Mouse (Mus musculus) midbrain, embryonic 10.5 days (tissue): ENCODE measurements around the gene Arfrp1. TPM values are rescaled to one million over a fixed set of nuclear protein-coding genes. Genes with fewer than 3 reads are reported as not detected.

Source experiments
- DNase-seq: peaks from one replicate; pipeline ENCODE4 v3.0.0-alpha.2; 2017; ENCODE audit warnings: low spot score
- H3K27ac ChIP-seq: fragments of 300-500 bp; sonication (generic); replicated peaks from 2 replicates; pipeline ENCODE4 v1.5.1; 2016; ENCODE audit warnings: mild to moderate bottlenecking
- H3K27me3 ChIP-seq: fragments of 300-500 bp; sonication (generic); 2 replicates; pipeline ENCODE4 v1.6.1; 2016; ENCODE audit warnings: low read depth, mild to moderate bottlenecking; ENCODE audit not compliant: poor library complexity, severe bottlenecking
- H3K36me3 ChIP-seq: fragments of 300-500 bp; sonication (generic); 2 replicates; pipeline ENCODE4 v1.6.1; 2016; ENCODE audit warnings: mild to moderate bottlenecking, moderate library complexity
- H3K4me1 ChIP-seq: fragments of 300-500 bp; sonication (generic); 2 replicates; pipeline ENCODE4 v1.6.1; 2016
- H3K4me3 ChIP-seq: fragments of 300-500 bp; sonication (generic); 2 replicates; pipeline ENCODE4 v1.5.1; 2016; ENCODE audit warnings: mild to moderate bottlenecking, moderate library complexity
- H3K9me3 ChIP-seq: fragments of 300-500 bp; sonication (generic); replicated peaks from 2 replicates; pipeline ENCODE4 v1.6.1; 2016; ENCODE audit warnings: mild to moderate bottlenecking
- WGBS: fragments of 180-500 bp; shearing (Covaris S2); methylation state at CpG from one replicate; pipeline ENCODE4 v1.1.7; 2016; 5-methylcytosine and 5-hydroxymethylcytosine counted together
- polyA plus RNA-seq: library from polyadenylated mRNA; unstranded; fragments of >200 nt; fragmentation: Nextera tagmentation; extraction: Ambion mirVana; gene quantifications from 2 replicates; pipeline ENCODE4 v1.2.1, GENCODE M21; 2016

Gene Arfrp1
- polyA plus RNA-seq, result 79.2 and 85.6 TPM in 2 replicates

DNA sequence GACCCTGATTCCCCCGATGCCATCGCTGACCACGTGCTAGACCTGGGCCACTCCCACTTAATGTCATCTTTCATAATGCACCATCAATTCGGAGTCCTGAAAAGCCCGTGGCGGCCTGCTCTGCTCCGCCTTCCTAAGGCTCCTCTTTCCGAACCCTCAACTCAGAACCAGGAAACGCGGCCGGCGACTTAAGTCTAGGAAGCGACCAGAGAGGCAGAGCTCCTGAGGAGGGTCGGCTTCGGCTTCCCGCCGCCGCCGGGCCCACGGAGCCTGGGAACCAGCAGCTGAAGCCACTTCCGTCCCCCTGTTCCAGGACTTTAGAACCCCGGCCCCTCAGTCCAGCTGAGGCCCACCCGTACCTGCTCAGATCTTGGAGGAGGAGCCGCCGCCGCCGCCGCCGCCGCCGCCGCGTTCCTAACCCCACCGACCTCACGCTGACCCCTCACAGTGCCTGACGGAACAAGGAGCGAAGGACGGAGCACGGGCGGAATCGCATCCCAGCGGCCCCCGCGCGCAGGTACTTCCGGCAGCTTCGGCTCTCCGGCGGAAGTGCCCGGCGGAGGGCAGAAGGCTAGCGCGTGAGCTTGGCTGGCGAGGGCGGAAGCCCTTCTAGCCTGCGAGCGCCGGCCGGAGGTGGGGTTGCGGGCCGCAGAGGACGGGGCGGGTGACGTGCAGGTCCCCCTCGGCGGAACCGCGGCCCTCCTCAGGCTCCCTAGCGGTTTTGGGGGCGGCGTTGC lies at the start of gene Arfrp1, which contains the start of gene Zgpat:
Gene Arfrp1 (minus strand): TSS at position 545 of the 737 bp plus-strand sequence.
Gene Zgpat (plus strand): TSS at position 69 of the 737 bp plus-strand sequence.
- no peaks in the 10 kb centered on the region for H3K27me3 ChIP-seq
- H3K4me1 ChIP-seq, result peaks cover 44% of the 10 kb centered on the region
- WGBS, result under 1% methylated on average over 71 of the region's 71 CpGs
- DNase-seq, result peak; percentile 92
- peak within 1 kb of the TSS; percentile 61 for H3K4me3 ChIP-seq
- peaks cover 64% of the 10 kb centered on the region for H3K36me3 ChIP-seq
- no peaks in the 10 kb centered on the region for H3K9me3 ChIP-seq
- peak within 1 kb of the TSS; percentile 94 for H3K27ac ChIP-seq

DNA sequence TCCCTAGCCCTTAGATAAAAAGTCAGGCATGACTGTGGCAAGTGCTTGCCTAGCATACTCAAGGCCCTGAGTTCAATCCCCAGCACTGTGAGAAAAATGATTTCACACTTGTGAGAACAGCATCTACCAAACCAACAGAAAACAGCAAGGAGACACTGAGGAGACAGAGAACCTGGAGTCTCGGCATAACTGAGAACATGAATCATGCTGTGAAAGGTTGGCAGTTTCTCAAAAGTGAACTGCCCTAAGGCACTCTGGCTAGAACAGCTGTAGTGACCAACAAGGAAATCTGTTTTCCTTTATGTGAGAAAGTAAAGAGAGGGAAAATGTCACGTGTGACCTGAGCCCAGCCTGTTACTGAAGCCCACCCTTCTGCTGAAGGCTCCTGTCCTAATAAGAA lies 47.9 kb upstream of the Arfrp1 start:
- Histone ChIP-seq H3K4me3 (no peak overlapping the region), H3K27me3 (no peaks in the 10 kb centered on the region), H3K27ac (no peak overlapping the region), H3K36me3 (peaks cover 5% of the 10 kb centered on the region), H3K9me3 (no peaks in the 10 kb centered on the region), H3K4me1 (peaks cover 6% of the 10 kb centered on the region)
- no peak for DNase-seq
- WGBS, result 74% methylated on average over 2 of the region's 2 CpGs

- DNase-seq, result peak; percentile 65
- Histone ChIP-seq H3K9me3 (no peaks in the 10 kb centered on the region), H3K4me1 (peaks cover 6% of the 10 kb centered on the region), H3K36me3 (peaks cover 17% of the 10 kb centered on the region), H3K27ac (peak overlapping the region; percentile 69), H3K4me3 (no peak overlapping the region), H3K27me3 (no peaks in the 10 kb centered on the region)
- 47% methylated on average over 4 of the region's 4 CpGs for WGBS
Measured at GRCm38 (mm10) chr2:181410760-181411473, 45.7 kb upstream of the Arfrp1 start.

GRCm38 (mm10) chr2:181409643-181410042 lies 44.4 kb upstream of the Arfrp1 start:
- H3K4me1 ChIP-seq, result peaks cover 6% of the 10 kb centered on the region
- H3K4me3 ChIP-seq, result no peak overlapping the region
- no peak overlapping the region for H3K27ac ChIP-seq
- no peak for DNase-seq
- H3K9me3 ChIP-seq, result no peaks in the 10 kb centered on the region
- no peaks in the 10 kb centered on the region for H3K27me3 ChIP-seq
- H3K36me3 ChIP-seq, result peaks cover 21% of the 10 kb centered on the region
- 88% methylated on average over 7 of the region's 7 CpGs for WGBS

- H3K9me3 ChIP-seq, result no peaks in the 10 kb centered on the region
- no peaks in the 10 kb centered on the region for H3K27me3 ChIP-seq
- WGBS, result 90% methylated on average over 3 of the region's 3 CpGs
- H3K27ac ChIP-seq, result no peak overlapping the region
- peaks cover 6% of the 10 kb centered on the region; the same call in 1 of the 2 replicates for H3K4me1 ChIP-seq
- DNase-seq, result no peak
- no peak overlapping the region for H3K4me3 ChIP-seq
- peaks cover 19% of the 10 kb centered on the region for H3K36me3 ChIP-seq
Measured at GRCm38 (mm10) chr2:181403722-181404121, 38.5 kb upstream of the Arfrp1 start.

- Histone ChIP-seq H3K27me3 (no peaks in the 10 kb centered on the region), H3K36me3 (peaks cover 9% of the 10 kb centered on the region), H3K27ac (no peak overlapping the region), H3K4me1 (peaks cover 6% of the 10 kb centered on the region; the same call in 1 of the 2 replicates), H3K4me3 (no peak overlapping the region), H3K9me3 (no peaks in the 10 kb centered on the region)
- 28% methylated on average over 1 of the region's 1 CpGs for WGBS
- no peak for DNase-seq
Measured at GRCm38 (mm10) chr2:181401497-181401896, 36.3 kb upstream of the Arfrp1 start.

GRCm38 (mm10) chr2:181397207-181397761 lies 32.1 kb upstream of the Arfrp1 start:
- WGBS, result 87% methylated on average over 5 of the region's 5 CpGs
- Histone ChIP-seq H3K4me3 (no peak overlapping the region), H3K27me3 (no peaks in the 10 kb centered on the region), H3K4me1 (peaks cover 6% of the 10 kb centered on the region; the same call in 1 of the 2 replicates), H3K9me3 (no peaks in the 10 kb centered on the region), H3K27ac (no peak overlapping the region), H3K36me3 (peaks cover 17% of the 10 kb centered on the region)
- no peak for DNase-seq

- no peak for DNase-seq
- H3K4me3 ChIP-seq, result no peak overlapping the region
- H3K36me3 ChIP-seq, result peaks cover 43% of the 10 kb centered on the region
- no peaks in the 10 kb centered on the region for H3K9me3 ChIP-seq
- no peaks in the 10 kb centered on the region for H3K27me3 ChIP-seq
- H3K4me1 ChIP-seq, result no peaks in the 10 kb centered on the region
- no peak overlapping the region for H3K27ac ChIP-seq
- 92% methylated on average over 3 of the region's 3 CpGs for WGBS
Measured at GRCm38 (mm10) chr2:181394086-181394485, 28.9 kb upstream of the Arfrp1 start.

GRCm38 (mm10) chr2:181392600-181393213 lies 27.5 kb upstream of the Arfrp1 start:
- 23% methylated on average over 4 of the region's 4 CpGs for WGBS
- Histone ChIP-seq H3K27me3 (no peaks in the 10 kb centered on the region), H3K4me3 (no peak overlapping the region), H3K36me3 (peaks cover 46% of the 10 kb centered on the region), H3K27ac (no peak overlapping the region), H3K9me3 (no peaks in the 10 kb centered on the region), H3K4me1 (no peaks in the 10 kb centered on the region)
- peak; percentile 78 for DNase-seq

- no peak for DNase-seq
- H3K36me3 ChIP-seq, result peaks cover 58% of the 10 kb centered on the region
- H3K27me3 ChIP-seq, result no peaks in the 10 kb centered on the region
- 76% methylated on average over 2 of the region's 2 CpGs for WGBS
- H3K9me3 ChIP-seq, result no peaks in the 10 kb centered on the region
- H3K27ac ChIP-seq, result no peak overlapping the region
- H3K4me1 ChIP-seq, result no peaks in the 10 kb centered on the region
- no peak overlapping the region for H3K4me3 ChIP-seq
Measured at GRCm38 (mm10) chr2:181391541-181391940, 26.3 kb upstream of the Arfrp1 start.

DNA sequence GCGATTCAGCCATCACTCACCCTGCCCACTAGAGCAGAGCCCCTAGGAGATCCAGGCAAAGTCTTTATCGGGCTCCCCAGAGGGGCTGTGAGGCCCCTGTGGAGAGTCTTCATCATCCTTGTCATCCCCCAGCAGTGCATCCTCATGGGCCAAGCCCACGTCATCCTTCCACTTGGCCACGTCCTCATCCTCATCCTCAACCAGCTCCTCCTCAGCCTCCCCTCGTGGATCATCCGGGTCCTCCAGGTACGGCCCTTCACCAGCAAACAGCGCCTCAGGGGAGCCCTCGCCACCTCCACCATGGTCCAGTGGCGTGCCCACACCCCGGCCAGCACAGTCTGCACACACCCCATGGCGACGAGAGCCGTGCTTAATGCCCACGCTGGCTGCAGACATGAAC lies 25.8 kb upstream of the Arfrp1 start:
- Histone ChIP-seq H3K27ac (no peak overlapping the region), H3K36me3 (peaks cover 63% of the 10 kb centered on the region), H3K9me3 (no peaks in the 10 kb centered on the region), H3K4me1 (no peaks in the 10 kb centered on the region), H3K27me3 (no peaks in the 10 kb centered on the region), H3K4me3 (no peak overlapping the region)
- WGBS, result 91% methylated on average over 15 of the region's 15 CpGs
- no peak for DNase-seq

- no peak for DNase-seq
- 80% methylated on average over 4 of the region's 4 CpGs for WGBS
Measured at GRCm38 (mm10) chr2:181390136-181390870, 25.1 kb upstream of the Arfrp1 start.

More at GRCm38 (mm10) chr2:181390136-181390870, 25.1 kb upstream of the Arfrp1 start:
- peaks cover 67% of the 10 kb centered on the region for H3K36me3 ChIP-seq
- H3K9me3 ChIP-seq, result no peaks in the 10 kb centered on the region
- no peaks in the 10 kb centered on the region for H3K27me3 ChIP-seq
- no peak overlapping the region for H3K4me3 ChIP-seq
- no peak overlapping the region for H3K27ac ChIP-seq
- H3K4me1 ChIP-seq, result no peaks in the 10 kb centered on the region
